Mouse (Mus musculus) liver, embryonic 12.5 days (tissue): ENCODE measurements around the gene Sh3d19. TPM values are rescaled to one million over a fixed set of nuclear protein-coding genes. Genes with fewer than 3 reads are reported as not detected.
A peak's percentile ranks its signal among the peaks of the same experiment; 100 is the strongest.
"Not testable (repeated sequence)": the region's sequence is repeated elsewhere in the genome, so short reads cannot be mapped to it uniquely, and the experiment has no call there.

ENCODE experiments used
- ATAC-seq: fragments of 200-750 bp; cut with Nextera tagmentation; 2 replicates; pipeline ENCODE4 v1.8.0; 2017; ENCODE audit warnings: moderate number of reproducible peaks, mild to moderate bottlenecking, moderate library complexity
- H3K27ac ChIP-seq: fragments of 300-500 bp; sonication (generic); 2 replicates; pipeline ENCODE4 v1.5.1; 2016; ENCODE audit warnings: mild to moderate bottlenecking
- H3K27me3 ChIP-seq: fragments of 300-500 bp; sonication (generic); replicated peaks from 2 replicates; pipeline ENCODE4 v1.6.1; 2016; ENCODE audit warnings: mild to moderate bottlenecking, moderate library complexity
- H3K36me3 ChIP-seq: fragments of 300-500 bp; sonication (generic); 2 replicates; pipeline ENCODE4 v1.6.1; 2016; ENCODE audit warnings: mild to moderate bottlenecking, moderate library complexity
- H3K4me1 ChIP-seq: fragments of 300-500 bp; sonication (generic); 2 replicates; pipeline ENCODE4 v1.6.1; 2016
- H3K4me2 ChIP-seq: fragments of 300-500 bp; sonication (generic); 2 replicates; pipeline ENCODE4 v1.6.1; 2016; ENCODE audit warnings: mild to moderate bottlenecking, moderate library complexity
- H3K4me3 ChIP-seq: fragments of 300-500 bp; sonication (generic); 2 replicates; pipeline ENCODE4 v1.5.1; 2016; ENCODE audit warnings: mild to moderate bottlenecking, moderate library complexity
- H3K9ac ChIP-seq: fragments of 300-500 bp; sonication (generic); 2 replicates; pipeline ENCODE4 v1.6.1; 2016; ENCODE audit warnings: mild to moderate bottlenecking, moderate library complexity
- H3K9me3 ChIP-seq: fragments of 300-500 bp; sonication (generic); replicated peaks from 2 replicates; pipeline ENCODE4 v1.6.1; 2016; ENCODE audit warnings: mild to moderate bottlenecking, moderate library complexity
- WGBS: fragments of 180-500 bp; shearing (Covaris S2); methylation state at CpG from one replicate; pipeline ENCODE4 v1.1.7; 2016; ENCODE audit not compliant: insufficient replicate concordance; 5-methylcytosine and 5-hydroxymethylcytosine counted together
- polyA plus RNA-seq: library from polyadenylated mRNA; unstranded; fragments of >200 nt; fragmentation: Nextera tagmentation; extraction: Ambion mirVana; gene quantifications from 2 replicates; pipeline ENCODE4 v1.2.1, GENCODE M21; 2016

Sh3d19 gene
- polyA plus RNA-seq, 1 experiment from 2014 or later, result 12.7 TPM

DNA sequence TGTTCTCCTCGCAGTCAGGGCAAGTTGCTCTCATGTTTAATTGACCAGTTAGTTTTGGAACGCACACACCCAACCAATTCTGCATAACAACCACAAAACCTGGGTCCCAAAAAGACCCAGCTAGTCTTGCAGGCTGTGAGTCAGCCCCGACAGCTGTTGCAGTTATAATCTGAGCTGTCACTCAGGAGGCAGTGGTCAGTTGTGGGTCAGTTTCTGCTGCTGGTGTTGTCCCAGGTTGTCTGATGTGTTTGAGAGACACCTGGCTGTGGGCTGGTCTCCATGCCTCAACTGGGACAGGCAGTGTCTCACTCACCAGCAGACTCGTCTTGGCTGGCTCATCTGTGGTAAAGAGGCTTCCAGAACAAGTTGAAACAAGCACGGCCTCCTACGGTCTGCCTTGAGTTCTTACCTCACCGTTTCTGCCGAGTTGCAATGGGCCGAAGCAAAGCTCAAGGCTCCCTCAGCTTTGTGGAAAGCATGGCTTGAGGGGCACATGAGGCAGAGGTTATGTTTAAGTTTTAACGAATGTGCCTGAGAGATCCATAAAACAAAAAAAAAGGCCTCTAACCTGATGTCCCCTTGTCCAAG is 18.1 kb upstream of the Sh3d19 start:
- 76% methylated on average over 10 of the region's 10 CpGs for whole genome bisulfite sequencing

DNA sequence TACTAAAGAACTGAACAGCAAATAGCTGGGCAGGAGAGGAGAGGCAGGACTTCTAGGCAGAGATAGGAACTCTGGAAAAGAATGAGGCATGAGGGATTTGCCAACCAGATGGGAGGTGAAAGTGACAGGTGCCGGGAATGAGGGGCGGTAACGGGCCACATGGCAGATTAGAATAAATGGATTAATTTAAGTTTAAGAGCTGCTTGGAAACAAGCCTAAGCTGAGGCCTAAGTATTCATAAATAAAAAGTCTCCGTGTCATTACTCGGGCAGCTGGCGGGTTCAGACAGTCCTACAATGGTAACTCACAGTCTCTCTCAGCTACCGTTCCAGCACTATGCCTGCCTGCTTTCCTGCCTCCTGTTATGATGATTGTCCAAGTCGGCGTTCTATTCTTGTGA is 15.6 kb upstream of the Sh3d19 start:
- H3K4me3 ChIP-seq, result no peak overlapping the region

More for the DNA sequence above, 18.1 kb upstream of the Sh3d19 start:
- no peak overlapping the region for H3K4me2 ChIP-seq
- no peaks in the 10 kb centered on the region for H3K9me3 ChIP-seq
- H3K36me3 ChIP-seq, result no peaks in the 10 kb centered on the region
- H3K27me3 ChIP-seq, result no peaks in the 10 kb centered on the region
- H3K4me1 ChIP-seq, result no peaks in the 10 kb centered on the region
- no peak overlapping the region for H3K9ac ChIP-seq
- H3K4me3 ChIP-seq, result no peak overlapping the region
- H3K27ac ChIP-seq, result no peak overlapping the region
- no peak for ATAC-seq

DNA sequence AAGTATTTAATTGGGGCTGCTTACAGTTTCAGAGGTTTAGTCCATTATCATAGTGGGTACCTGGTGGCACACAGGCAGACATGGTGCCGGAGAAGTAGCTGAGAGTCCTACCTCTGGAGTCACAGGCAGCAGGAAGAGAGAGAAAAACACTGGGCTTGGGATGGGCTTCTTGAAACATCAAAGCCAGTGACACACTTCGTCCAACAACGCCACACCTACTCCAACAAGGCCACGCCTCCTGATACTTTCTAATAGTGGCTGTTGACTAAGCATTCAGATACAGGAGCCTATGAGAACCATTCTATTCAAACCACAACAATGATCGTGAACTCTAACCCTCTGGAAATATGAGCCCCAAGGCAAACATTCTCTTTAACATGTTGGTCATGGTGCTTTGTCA is 15.2 kb upstream of the Sh3d19 start:
- ATAC-seq, result no peak
- Histone ChIP-seq H3K4me1 (no peaks in the 10 kb centered on the region), H3K9me3 (no peaks in the 10 kb centered on the region), H3K27me3 (no peaks in the 10 kb centered on the region), H3K4me2 (no peak overlapping the region), H3K4me3 (no peak overlapping the region), H3K9ac (no peak overlapping the region), H3K27ac (no peak overlapping the region), H3K36me3 (no peaks in the 10 kb centered on the region)
- WGBS, result 72% methylated on average over 5 of the region's 5 CpGs

More for the DNA sequence above, 15.6 kb upstream of the Sh3d19 start:
- Histone ChIP-seq H3K36me3 (no peaks in the 10 kb centered on the region), H3K9ac (no peak overlapping the region), H3K4me2 (no peak overlapping the region), H3K27me3 (no peaks in the 10 kb centered on the region), H3K9me3 (no peaks in the 10 kb centered on the region), H3K27ac (no peak overlapping the region), H3K4me1 (no peaks in the 10 kb centered on the region)
- 85% methylated on average over 9 of the region's 9 CpGs for WGBS
- no peak for ATAC-seq

DNA sequence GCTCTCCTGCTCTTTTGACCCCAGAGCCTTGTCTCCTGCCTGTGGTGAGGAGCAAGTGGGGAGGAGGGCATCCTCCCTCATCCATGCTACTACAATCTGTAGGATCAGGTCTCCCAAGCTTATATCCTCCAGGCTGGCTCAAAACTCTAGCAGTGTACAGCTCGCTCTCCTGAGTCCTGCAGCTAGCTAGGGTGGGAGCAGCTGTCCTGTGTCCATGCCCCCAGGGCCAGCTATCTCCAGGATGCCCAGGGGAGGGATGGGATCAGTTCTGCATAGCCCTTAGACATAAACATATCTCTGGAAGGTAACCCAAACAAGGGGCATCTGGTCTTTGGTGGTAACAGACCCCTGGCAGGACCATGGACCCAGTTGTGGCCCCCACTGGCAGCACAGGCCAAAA is 11.2 kb upstream of the Sh3d19 start:
- H3K27me3 ChIP-seq, result no peaks in the 10 kb centered on the region
- H3K27ac ChIP-seq, result no peak overlapping the region
- H3K4me1 ChIP-seq, result no peaks in the 10 kb centered on the region
- H3K9ac ChIP-seq, result no peak overlapping the region
- H3K4me2 ChIP-seq, result no peak overlapping the region
- ATAC-seq, result no peak
- no peak overlapping the region for H3K4me3 ChIP-seq
- H3K9me3 ChIP-seq, result 0 out of 2 replicates have a peak, but pooled peaks cover 4% of the 10 kb centered on the region
- WGBS, result 64% methylated on average over 1 of the region's 1 CpGs
- no peaks in the 10 kb centered on the region for H3K36me3 ChIP-seq

DNA sequence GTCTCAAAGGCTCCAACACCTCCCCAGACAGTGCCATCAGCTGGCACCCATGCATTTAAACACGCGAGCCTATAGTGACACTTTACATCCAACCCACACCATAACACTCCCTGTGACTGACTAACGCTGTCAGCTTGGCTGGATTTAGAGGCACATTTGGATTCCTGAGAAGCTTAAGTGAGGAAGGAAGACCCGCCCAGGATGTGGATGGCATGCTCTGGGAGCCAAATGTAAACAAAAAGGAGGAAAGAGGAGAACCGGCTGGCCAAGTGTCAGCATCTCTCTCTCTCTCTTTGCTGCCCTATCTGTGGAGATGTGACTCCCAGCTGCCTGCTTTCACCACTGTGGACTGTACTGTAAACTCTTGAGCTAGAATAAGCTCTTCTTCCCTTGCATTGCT is 9.8 kb upstream of the Sh3d19 start:
- no peak overlapping the region for H3K4me3 ChIP-seq
- no peak overlapping the region for H3K4me2 ChIP-seq
- H3K27ac ChIP-seq, result no peak overlapping the region
- WGBS, result 26% methylated on average over 5 of the region's 5 CpGs
- H3K4me1 ChIP-seq, result no peaks in the 10 kb centered on the region
- H3K9ac ChIP-seq, result no peak overlapping the region
- no peaks in the 10 kb centered on the region for H3K27me3 ChIP-seq
- ATAC-seq, result no peak
- H3K9me3 ChIP-seq, result 0 out of 2 replicates have a peak, but pooled peaks cover 4% of the 10 kb centered on the region
- no peaks in the 10 kb centered on the region for H3K36me3 ChIP-seq

DNA sequence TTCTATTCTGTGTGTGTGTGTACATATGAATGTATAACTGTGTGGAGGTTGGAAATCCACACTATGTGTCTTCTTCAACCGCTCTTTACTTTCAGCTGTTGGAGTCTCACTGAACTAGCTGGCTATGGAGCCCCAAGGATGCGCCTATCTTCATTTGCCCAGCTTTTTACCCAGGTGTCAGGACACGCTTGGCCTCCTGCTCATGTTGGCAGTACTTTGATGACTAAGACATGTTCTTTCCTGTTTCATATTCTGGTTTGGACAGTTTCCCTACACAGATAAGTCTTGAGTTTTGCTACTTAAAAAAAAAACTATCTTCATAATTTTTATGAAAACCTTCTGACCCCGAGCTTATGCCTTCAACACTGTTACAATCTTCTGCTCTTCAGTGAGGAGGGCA is 5.4 kb upstream of the Sh3d19 start:
- Histone ChIP-seq H3K4me3 (no peak overlapping the region), H3K9ac (no peak overlapping the region), H3K4me2 (no peak overlapping the region), H3K27me3 (no peaks in the 10 kb centered on the region), H3K9me3 (0 out of 2 replicates have a peak, but pooled peaks cover 4% of the 10 kb centered on the region), H3K4me1 (peaks cover 7% of the 10 kb centered on the region), H3K27ac (no peak overlapping the region), H3K36me3 (no peaks in the 10 kb centered on the region)
- 67% methylated on average over 4 of the region's 4 CpGs for WGBS
- ATAC-seq, result no peak

DNA sequence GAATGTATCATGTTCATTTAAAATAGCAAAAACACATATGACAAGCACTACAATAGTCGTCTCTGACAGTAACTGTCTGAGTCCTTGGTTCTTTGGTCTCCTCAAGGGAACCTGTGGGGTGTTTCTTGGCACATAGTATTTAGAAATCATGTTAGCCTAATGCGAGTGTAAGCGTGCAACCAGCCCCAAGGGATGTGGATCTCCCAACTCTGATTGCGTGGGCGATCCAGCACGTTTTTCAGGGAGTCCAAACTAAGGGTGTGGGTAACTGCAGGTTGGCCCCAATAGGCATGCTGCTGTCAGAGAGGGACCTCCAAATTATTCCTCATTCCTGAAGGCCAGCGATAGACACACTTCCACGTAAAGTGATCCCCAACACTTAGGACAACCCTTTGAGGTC is 1.9 kb upstream of the Sh3d19 start:
- peaks cover 30% of the 10 kb centered on the region for H3K4me1 ChIP-seq
- no peak overlapping the region for H3K4me3 ChIP-seq
- no peak overlapping the region for H3K27ac ChIP-seq
- H3K27me3 ChIP-seq, result peaks cover 10% of the 10 kb centered on the region
- no peaks in the 10 kb centered on the region for H3K36me3 ChIP-seq
- ATAC-seq, result no peak
- H3K9me3 ChIP-seq, result no peaks in the 10 kb centered on the region
- H3K4me2 ChIP-seq, result no peak overlapping the region
- WGBS, result 85% methylated on average over 8 of the region's 8 CpGs
- no peak overlapping the region for H3K9ac ChIP-seq

DNA sequence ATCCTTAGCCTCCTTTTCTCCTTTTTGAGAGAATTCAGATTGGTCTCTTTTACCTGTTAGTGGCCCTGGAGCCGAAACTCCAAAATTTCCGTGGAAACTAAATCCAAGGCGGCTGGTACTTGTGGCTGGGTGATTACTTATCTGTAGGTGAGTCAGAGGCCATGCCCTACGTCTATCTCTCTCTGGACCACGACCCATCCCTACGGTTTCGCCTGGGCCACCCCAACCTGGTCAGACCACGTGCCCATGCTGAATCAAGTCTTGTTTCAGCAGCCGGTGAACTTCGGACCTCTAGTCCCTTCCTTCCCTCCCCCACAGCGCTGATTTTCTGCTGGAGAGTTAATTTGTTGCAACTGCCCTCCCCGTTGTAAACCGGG is 678 bp downstream of the Sh3d19 start:
- Histone ChIP-seq H3K4me2 (peak overlapping the region; percentile 98), H3K4me1 (peaks cover 33% of the 10 kb centered on the region), H3K27ac (peak overlapping the region; percentile 71), H3K4me3 (peak overlapping the region; percentile 80), H3K36me3 (no peaks in the 10 kb centered on the region), H3K27me3 (peaks cover 10% of the 10 kb centered on the region), H3K9ac (peak overlapping the region; percentile 82), H3K9me3 (no peaks in the 10 kb centered on the region)
- 3% methylated on average over 13 of the region's 13 CpGs for WGBS
- ATAC-seq, result peak; percentile 53; the same call in 1 of the 2 replicates

DNA sequence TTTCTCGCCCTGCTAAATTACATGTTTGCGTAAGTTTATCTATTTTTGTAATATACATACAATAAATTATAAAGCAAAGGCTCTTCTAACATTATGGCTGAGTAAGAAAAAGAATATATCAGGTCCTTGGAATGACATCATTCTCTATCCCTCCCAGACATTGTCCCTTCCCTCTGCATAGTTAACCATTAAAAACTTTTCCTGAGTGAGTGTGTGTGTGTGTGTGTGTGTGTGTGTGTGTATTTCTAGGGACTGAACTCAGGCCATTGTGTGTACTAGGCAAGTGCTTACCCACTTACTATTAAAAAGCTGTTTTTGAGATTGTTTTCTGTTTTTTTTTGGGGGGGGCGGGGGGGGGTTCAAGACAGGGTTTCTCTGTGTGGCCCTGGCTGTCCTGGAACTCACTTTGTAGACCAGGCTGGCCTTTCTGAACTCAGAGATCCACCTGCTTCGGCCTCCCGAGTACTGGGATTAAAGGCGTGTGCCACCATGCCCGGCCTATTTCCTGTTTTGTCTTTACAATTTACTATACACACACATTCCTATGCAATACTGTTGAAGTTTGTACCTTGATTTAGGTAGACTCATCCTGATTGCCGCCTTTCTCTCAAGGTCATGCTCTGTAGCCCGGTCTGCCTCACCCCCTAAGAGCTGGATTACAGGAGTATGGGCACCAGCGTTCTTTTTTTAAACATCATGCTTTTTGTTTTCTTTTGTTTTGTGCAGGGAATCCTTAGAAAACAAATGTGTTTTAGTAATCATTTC is 2.6 kb downstream of the Sh3d19 start:
- Histone ChIP-seq H3K27me3 (peaks cover 10% of the 10 kb centered on the region), H3K36me3 (no peaks in the 10 kb centered on the region), H3K9ac (no peak overlapping the region), H3K4me3 (no peak overlapping the region), H3K27ac (no peak overlapping the region), H3K9me3 (no peaks in the 10 kb centered on the region), H3K4me1 (peaks cover 33% of the 10 kb centered on the region), H3K4me2 (peak overlapping the region; percentile 98; the same call in 1 of the 2 replicates)
- WGBS, result 73% methylated on average over 10 of the region's 10 CpGs
- ATAC-seq, result no peak

DNA sequence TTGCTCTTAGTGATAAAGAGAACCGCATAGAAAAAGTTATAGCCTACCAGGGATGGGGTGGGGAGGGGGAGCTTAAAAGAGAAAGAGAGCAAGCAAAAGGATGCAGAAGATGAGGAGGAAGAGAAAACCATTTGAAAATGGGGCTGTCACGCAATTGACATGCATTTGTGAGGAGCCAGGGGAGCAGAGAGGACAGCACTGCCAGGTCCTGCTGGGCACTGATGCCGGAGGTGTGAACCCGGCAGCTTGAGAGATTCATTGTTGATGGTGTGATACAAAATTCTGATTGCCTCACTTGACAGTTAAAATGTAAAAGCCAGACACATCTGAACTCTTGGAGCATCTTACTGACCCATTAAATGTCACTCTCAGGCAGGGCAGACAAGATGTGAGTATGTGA is 3.5 kb downstream of the Sh3d19 start:
- Histone ChIP-seq H3K9ac (no peak overlapping the region), H3K9me3 (no peaks in the 10 kb centered on the region), H3K4me1 (peaks cover 33% of the 10 kb centered on the region), H3K27ac (no peak overlapping the region), H3K4me2 (no peak overlapping the region), H3K36me3 (no peaks in the 10 kb centered on the region), H3K27me3 (peaks cover 10% of the 10 kb centered on the region), H3K4me3 (no peak overlapping the region)
- no peak for ATAC-seq
- WGBS, result 80% methylated on average over 4 of the region's 4 CpGs

DNA sequence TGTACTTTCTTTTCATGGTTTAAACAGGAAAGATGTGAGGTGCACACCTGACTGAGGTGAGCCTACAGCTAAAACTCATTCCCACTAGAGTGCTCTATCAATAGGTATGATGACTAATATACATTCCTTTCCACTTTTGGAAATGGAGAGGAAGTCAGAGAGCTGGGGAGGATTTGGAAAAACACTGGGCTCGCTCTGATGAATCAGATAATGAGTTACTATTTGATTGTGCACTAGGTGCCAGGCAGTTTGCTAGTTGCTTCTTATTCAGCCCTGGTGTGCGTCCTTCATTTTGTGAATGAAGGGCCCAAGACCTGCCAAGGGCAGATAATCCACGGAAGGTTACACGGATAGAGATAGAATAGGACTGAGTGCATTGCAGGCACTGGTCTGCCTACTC is 9.1 kb downstream of the Sh3d19 start:
- 72% methylated on average over 4 of the region's 4 CpGs for WGBS
- peaks cover 6% of the 10 kb centered on the region; the same call in 1 of the 2 replicates for H3K36me3 ChIP-seq
- H3K27me3 ChIP-seq, result no peaks in the 10 kb centered on the region
- H3K27ac ChIP-seq, result no peak overlapping the region
- no peak overlapping the region for H3K4me2 ChIP-seq
- no peaks in the 10 kb centered on the region for H3K9me3 ChIP-seq
- H3K4me3 ChIP-seq, result no peak overlapping the region
- ATAC-seq, result no peak
- H3K9ac ChIP-seq, result no peak overlapping the region
- no peaks in the 10 kb centered on the region; the same call in 1 of the 2 replicates for H3K4me1 ChIP-seq

DNA sequence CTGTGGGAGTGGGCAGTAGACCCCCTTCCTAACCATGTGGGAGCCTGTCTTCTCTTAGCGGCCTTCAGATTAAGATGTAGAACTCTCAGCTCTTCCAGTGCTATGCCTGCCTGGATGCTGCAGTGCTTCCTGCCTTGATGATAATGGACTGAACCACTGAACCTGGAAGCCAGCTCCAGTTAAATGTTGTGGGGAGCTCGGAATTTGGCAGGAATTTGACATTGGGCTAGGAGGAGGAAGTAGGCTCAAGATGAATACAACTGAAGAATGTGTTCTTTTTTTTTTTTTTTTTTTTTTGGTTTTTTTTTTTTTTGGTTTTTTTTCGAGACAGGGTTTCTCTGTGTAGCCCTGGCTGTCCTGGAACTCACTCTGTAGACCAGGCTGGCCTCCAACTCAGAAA is 10.9 kb downstream of the Sh3d19 start:
- not testable (repeated sequence) for H3K9ac ChIP-seq, H3K27ac ChIP-seq, H3K27me3 ChIP-seq, H3K36me3 ChIP-seq, ATAC-seq, H3K9me3 ChIP-seq, H3K4me3 ChIP-seq, H3K4me2 ChIP-seq, H3K4me1 ChIP-seq
- 67% methylated on average over 3 of the region's 3 CpGs for WGBS
